Mouse (Mus musculus): Measurements from ENCODE around the gene Cit. TPM values are rescaled to one million over a fixed set of nuclear protein-coding genes. Genes with fewer than 3 reads are reported as not detected.
A peak's percentile ranks its signal among the peaks of the same experiment; 100 is the strongest.

The Cit gene
- total RNA-seq, 2 experiments from 2014 or later, result 153 to 185 TPM

DNA sequence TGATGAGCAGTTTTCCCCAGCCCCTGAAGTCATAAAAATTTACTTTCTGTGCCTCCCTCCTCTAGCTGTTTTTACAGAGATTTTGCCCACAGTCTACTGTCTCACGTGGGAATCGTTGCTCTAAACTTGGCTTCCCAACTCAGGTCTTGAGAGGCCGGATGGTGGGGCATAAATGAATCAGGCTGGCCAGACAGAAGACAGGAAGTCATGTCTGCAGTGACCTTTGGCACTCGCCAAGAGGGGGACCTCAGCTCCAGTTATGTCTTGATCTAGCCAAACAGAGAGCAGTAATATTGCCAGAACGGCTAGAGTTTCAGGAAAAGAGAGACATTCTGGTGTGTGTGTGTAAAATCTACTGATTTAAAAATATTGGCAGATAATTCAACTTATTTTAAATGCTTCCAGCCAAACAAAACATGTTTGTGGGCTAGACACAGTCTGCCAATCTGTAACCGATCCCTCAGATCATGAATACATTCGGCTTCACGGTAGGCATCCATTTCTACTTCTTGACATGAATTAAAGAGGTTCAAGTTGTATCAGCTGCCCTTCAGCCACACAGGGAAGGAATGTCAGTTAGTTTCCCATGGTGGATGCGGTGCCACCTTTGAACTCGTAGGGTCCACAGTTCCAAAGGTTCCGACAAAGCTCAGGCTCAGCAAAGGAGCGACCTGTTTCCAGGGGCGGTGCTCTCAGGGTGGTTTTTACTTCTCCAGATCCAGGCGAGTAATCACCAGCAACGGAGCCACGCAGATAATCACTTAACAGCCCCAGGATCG is 5.4 kb downstream of the Cit start:
- no peak for DNase-seq (ENCODE audit: low spot score in 2 of 2)

DNA sequence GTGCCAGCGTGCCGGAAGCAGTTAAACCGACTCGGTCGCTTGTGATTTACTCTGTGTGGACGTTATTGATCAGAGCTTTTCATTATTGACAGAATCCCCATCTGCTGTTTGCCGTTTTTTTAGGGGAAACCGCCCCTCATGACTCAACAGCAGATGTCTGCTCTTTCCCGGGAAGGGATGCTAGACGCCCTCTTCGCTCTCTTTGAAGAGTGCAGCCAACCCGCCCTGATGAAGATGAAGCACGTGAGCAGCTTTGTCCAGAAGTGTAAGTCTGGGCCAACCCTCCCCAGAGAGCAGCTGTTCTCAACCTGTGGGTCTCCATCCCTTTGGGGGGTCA is 5.9 kb downstream of the Cit start:
- DNase-seq (ENCODE audit: low spot score in 2 of 2), result no peak

DNA sequence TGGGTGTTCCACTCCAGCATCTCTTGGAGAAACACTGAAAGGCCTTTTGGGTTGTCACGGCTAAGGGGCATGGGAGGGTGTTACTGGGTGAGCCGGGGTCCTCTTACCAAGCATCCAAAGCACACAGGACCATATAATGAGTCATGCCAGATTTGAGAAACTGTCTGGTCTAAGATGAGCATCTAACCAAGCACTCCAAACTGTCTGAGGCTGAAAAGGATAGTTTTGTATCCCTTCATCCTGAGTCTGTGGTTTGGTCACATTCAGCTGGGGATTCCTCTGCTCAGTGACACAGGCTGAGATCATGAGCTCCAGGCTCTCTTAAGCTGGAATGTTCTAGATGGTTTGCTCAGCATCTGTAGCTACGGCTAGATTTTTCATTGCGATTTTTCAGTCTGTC is 7.4 kb downstream of the Cit start:
- DNase-seq (ENCODE audit: low spot score in 2 of 2), result no peak

GRCm38 (mm10) chr5:115853691-115854090 is 8.6 kb downstream of the Cit start:
- DNase-seq (ENCODE audit: low spot score in 2 of 2), result no peak

GRCm38 (mm10) chr5:115854370-115854769 is 9.3 kb downstream of the Cit start:
- no peak for DNase-seq (ENCODE audit: low spot score in 2 of 2)

DNA sequence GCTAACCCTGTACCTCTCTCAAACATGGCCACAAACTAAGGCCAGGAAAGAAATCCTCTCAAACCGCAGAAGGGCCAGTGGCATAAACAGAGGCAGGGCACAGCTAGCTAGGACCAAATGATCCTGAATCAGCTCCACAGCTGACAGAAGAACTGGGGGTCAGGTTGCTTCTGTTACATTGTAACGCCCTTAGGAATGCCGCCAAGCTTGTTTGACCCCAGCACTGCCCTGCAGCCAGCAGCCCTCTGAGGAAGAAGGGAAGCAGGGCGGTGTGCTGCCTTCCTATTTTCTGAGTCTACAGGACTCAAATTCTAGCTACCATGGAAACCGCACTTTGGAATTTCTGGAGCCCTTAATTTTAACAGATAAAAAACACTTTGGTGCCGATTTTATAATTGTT is 13.6 kb downstream of the Cit start:
- DNase-seq (ENCODE audit: low spot score in 2 of 2), result no peak

DNA sequence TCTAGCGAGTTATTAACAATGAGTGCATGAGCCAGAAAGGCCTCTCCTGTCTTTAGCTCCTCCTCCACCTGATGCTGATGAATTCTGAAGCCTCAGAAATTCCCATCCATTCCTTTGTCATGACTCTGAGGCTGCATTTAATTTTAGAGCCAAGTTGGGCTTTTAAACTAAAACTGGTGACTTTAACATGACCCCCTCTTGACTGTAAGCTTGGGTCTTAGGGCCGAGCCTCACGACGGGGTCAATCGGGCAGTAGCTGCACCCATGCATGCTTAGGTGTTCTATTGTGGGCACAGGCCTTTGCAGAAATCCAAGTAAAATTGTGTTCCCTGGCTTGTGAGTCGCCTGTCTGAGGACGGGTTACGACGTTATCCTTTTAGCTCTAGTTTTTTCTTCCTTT is 14.4 kb downstream of the Cit start:
- no peak for DNase-seq (ENCODE audit: low spot score in 2 of 2)

GRCm38 (mm10) chr5:115861991-115862390 is 16.9 kb downstream of the Cit start:
- no peak for DNase-seq (ENCODE audit: low spot score in 2 of 2)

GRCm38 (mm10) chr5:115862439-115862838 is 17.4 kb downstream of the Cit start:
- DNase-seq (ENCODE audit: low spot score in 2 of 2), result no peak

- DNase-seq (ENCODE audit: low spot score in 2 of 2), result no peak
These were observed 21.2 kb downstream of the Cit start for GRCm38 (mm10) chr5:115866296-115866695.

GRCm38 (mm10) chr5:115868540-115868939 is 23.5 kb downstream of the Cit start:
- no peak for DNase-seq (ENCODE audit: low spot score in 2 of 2)

- DNase-seq (ENCODE audit: low spot score in 2 of 2), result no peak
These were observed 24.1 kb downstream of the Cit start for GRCm38 (mm10) chr5:115869198-115869597.

DNA sequence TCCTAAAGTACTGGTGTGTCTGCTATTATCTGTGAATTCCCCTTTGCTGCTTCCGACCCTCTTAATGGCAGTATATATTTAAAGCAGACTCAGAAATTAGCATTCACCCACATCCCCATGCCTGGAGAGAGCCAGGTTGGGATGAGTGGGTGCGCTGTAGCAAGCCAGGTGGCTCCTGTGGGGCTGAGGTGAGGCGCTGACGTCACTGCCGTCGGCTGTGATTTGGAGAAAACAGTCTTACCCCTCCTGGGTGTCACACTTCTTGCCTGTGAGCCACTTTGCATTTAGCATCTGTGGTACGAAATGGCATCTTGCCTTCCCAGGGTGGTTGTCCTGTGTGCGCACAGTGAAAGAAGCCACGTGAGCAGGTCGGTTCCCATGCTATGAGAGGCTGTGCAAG is 26.1 kb downstream of the Cit start:
- DNase-seq (ENCODE audit: low spot score in 2 of 2), result no peak

GRCm38 (mm10) chr5:115872106-115872505 is 27.0 kb downstream of the Cit start:
- DNase-seq (ENCODE audit: low spot score in 2 of 2), result no peak

DNA sequence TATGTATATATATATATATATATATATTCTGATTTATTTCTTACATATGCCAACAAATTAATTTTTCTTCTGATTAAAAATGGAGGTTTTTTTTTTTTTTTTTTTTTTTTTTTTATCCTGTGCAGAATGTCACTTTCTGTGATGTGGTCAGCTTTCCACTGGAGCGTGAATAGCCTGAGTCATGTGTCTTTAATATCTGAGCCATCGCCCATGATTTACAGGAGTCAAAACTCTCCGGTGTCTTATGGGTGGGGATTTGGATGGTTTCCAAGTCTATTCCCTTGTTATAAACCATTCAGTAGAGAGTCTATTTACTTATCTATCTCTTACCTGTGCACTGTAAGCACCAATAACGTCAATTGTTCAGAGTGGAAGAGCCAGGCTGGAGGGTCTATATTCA is 27.9 kb downstream of the Cit start:
- no peak for DNase-seq (ENCODE audit: low spot score in 2 of 2)

DNA sequence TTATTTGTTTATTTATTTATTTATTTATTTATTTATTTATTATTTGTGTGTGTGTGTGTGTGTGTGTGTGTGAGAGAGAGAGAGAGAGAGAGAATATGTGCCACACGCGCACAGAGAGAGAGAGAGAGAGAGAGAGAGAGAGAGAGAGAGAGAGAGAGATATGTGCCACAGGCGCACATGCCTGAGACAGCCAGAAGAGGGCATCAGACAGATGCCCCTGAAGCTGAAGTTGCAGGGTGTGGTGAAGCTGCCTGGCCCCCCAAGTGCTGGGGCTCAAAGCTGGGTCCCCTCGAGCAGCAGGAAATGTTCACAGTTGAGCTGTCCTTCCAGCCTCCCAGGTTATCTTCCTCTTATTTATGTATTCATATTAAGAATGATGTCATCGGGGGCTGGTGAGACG is 32.3 kb downstream of the Cit start:
- no peak for DNase-seq (ENCODE audit: low spot score in 2 of 2)

- no peak for DNase-seq (ENCODE audit: low spot score in 2 of 2)
These were observed 37.1 kb downstream of the Cit start for GRCm38 (mm10) chr5:115882165-115882564.

DNA sequence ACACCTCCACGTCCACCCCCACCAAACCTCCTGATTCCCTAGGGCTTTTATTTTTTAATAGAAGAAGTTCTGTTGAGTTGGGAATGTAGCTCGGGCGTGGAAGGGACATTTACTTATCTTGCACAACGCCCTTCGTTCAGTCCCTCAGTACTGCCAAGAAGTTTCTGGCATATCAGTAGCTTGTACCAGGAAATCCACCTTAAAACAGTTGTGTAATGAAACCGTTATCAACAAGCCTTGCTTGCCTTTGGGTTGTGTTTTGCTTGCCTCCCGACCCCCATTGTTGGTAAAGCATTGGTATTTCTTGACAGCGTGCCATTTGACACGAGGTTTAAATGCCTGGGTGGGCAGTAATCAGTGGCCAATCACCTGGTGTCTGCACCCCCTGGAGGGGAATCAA is 39.4 kb downstream of the Cit start:
- no peak for DNase-seq (ENCODE audit: low spot score in 2 of 2)

DNA sequence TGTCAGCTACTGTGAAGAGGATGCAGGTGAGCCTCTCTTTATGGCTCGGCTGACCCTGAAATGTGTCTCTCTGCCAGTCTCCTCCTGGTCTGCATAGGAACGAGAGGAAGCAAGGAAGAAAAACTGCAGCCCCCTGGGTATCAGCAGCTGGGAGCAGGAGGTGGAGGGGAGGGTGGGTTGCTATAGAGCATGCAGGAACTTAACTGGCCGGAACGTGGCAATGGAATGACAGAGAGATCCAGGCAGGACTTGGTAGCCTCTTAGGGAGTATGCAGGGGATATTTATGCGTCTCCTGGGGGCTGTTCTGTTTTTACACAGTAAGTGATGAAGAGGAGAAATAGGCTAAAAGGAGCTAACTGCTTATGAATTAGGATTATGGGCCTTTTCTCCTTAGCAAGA is 48.7 kb downstream of the Cit start:
- DNase-seq (ENCODE audit: low spot score in 2 of 2), result no peak

DNA sequence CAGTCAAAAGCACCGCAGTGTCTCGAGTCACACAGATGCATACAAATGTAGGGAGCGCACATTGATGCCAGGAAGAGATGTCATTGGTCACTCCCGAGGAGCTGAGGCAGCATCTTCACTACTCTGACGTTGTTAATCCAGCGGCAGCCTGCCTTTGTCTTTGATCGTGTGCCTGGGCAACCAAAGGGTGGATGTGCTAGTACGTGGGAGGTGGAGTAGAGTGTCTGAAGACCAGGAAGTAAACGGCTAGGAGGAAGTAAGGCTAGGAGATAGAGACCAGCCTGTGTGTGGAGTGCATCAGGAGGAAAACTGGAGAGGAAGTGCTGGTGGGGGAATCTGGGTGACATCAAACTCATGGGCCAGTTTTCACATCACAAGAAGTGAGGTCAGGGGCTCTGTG is 52.0 kb downstream of the Cit start:
- no peak for DNase-seq (ENCODE audit: low spot score in 2 of 2)

DNA sequence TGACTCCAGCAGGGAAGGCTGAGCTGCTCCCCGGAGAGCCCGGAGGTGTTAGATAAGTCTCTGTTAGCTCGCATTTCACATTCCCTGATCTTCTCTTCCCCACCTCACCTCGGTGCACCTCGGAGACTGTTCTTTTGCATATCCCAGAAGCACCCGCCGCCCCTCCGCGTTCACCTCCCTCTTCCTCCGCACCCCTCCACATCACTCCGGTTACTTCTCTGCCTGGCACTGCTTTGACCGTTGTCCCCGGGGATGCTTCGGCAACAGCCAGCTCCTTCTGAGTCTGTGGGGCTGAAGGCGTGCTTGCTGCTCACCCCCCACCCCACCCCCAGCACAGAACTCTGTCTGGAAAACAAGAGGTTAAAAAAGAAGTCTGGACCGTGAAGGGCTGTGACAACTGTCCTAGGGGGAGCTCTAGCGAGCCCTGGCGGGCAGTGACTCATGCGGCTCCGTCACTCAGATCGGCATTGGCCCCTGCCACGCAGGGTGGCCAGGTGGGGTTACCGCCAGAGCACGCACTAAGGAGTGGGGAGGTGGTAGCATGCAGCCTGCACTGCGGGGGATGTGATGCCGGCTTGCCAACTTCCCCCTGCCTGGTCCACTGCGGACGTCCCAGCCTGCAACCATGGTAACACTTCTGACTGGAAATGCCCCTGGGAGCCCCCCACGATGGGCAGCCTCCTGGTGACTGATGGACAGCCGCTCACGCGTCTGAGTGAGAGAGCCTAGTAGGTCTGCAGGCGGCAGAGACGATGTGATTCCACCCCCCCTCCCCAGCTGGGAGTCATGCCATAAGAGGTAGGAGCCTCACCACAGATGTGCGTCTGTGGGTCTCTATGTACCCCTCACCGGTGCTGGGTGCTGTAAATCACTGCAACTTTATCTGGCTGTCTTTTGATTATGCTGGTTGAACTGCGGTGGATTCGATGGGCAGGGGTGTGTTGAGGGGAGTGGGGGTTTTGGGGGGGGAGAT is 62.2 kb downstream of the Cit start:
- DNase-seq (ENCODE audit: low spot score in 2 of 2), result peak; percentile 63 to 79

GRCm38 (mm10) chr5:115908251-115908650 is 63.2 kb downstream of the Cit start:
- DNase-seq (ENCODE audit: low spot score in 2 of 2), result peak; percentile 68 to 73
